Mouse (Mus musculus) kidney, adult 18-20 months (tissue): ENCODE data around the gene Rpl35.

Experiments
- DNase-seq: peaks from one replicate; pipeline ENCODE4 v3.0.0; 2021

Rpl35 gene

DNA sequence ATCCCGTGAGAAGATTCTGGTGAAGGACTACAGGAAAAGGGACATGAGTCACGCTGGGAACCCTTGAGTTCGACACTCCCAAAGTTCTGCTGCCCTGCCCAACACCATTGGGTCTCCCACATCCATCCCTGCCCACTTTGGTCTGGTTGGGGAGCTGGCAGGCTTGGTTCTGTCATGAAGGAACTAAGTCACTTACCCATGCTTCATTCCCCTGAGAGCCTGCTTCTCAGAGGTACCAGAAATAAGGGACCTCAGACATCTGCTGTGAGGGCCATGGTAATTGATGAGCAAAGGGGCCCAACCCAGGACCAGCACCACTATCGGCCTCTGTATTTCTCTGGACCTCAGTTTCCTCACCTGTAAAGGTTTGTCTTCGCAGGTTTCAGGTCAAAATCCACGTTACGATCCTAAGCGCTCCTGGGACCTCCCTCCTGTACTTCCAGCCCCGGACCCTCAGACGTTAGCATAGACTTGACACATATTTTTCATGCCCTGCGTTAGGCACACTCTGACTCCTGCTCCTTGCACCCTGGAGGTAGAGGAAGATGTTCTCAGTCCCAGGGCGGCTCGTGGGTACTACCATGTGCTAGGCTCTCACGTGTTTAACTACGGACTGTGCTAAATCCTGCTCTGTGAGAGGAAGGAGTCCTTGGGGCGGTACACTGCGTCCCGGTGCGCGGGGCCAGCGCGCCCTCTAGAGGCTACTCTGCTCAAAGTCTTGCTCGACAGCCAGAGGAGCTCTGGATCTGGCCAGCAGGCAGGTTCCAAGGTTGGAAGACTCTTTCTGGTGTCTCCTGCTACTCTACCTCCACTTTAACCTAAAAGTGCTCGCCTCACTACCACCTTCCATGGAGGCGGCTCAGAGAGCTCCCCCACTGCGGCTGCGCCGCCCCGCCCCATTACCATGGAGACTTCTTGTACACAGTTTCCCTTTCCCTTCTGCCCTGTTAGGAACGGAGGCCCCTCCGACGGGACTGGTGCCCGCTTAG is 7.7 kb downstream of the Rpl35 start, which contains the start of gene Wdr38:
TSS of gene Wdr38 (plus strand) at position 91 of the 989 bp plus-strand sequence.
- peak; percentile 92 for DNase-seq

DNA sequence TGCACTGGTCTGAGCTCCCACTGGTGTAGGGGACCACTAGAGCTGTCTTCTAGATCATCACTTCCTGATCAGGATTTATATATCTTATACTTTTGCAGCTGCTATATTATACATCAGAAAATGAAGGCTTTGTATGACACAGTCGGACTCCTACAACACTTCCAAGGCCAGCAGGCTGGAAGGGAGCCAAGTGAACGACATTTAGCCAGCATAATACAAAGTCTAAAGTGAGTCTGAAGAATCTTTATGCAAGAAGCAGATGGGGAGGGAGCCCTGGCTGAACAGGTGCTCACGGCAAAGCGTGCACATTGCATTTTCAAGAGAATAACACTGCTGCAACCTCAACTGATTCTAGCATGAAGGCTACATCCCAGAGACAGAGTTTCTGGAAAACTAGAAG is 13.0 kb downstream of the Rpl35 start:
- peak; percentile 24 for DNase-seq

DNA sequence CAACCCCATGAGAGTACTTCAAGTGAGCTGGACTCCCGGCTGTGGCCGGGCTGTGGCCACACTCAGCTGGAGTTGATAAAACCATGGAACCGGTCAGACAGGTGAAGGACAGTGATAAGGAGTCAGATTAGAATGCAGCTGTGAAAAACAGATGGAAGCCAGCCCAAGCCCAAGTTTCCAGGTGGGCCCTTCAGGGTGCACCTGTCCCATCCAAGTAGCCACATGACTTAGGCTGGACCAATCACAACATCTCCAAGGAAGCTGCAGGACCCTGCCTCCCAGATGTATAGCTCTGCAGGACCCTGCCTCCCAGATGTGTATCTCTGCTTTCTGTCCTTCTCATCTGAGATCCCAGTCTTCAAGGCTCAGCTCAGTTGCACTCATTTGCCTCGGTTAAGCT is 13.4 kb downstream of the Rpl35 start:
- no peak for DNase-seq

DNA sequence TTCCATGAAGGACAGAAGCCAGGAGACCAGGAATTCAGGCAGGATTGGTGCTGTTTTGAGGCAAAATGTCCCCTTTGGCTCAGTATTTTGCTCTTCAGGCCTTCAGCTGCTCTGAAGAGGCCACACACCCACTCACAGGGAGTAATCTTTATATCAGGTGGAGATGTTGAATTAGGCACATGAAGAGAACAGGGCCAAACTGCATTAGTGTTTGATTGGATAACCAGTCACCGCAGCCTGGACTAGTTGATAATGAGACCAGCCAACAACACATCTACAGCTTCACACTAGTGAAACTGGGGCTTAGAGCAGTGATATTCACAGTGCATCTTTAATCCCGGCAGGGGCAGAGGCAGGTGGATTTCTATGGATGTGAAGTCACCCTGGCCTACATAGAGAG is 16.5 kb downstream of the Rpl35 start:
- DNase-seq = no peak

DNA sequence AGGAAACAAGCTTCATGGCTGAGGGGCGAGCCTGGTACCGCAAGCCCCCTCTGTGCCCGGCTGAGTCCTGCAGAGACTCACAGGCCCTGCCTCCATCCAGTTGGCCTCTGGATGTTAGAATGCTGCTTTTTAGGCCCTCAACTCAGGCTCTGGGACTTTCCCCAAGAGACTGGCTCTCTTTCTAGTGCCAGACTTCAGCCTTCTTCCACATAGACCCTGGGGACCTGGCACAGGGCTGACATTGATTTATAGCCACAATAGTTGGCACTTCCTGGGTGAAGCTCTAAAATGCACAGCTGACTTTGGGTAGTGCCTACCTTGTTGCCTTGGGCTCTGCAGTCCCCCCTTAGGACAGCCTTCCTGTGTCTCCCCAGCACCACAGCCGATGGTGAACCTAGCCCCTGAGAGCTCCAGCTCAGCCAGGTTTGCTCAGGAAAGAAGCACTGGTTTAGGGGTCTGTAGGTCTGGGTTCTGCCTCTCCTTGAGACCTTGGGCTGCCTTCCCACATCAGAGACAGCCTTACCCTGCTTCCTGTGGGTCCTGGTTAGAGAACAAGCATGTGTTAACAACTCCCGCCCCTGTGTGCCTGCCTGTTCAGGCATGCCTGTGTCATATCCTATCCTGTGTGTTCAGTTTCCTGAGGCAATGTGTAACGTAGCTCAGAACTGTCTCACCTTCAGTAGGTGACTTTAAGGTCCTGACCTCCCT is 17.5 kb downstream of the Rpl35 start:
- DNase-seq = no peak

DNA sequence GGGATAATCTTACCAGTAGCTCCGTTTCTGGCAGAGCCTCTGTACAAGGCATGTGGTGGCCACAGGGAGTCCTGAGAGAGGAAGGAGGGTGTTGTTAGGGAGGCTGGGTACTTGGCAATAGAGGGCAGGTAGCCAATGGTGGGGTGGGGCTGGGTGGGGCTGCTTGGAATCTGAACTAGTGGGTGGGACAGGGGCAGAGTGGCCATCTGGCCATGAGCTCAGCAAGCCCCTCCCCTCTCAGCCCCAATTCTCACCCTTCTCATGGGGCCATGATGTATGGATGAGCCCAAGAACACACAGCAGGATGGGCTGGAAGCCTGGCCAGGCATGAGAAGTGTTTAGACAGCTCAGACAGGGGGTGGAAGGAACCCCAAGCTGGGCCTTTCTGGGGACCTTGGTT is 18.1 kb downstream of the Rpl35 start:
- DNase-seq = no peak

DNA sequence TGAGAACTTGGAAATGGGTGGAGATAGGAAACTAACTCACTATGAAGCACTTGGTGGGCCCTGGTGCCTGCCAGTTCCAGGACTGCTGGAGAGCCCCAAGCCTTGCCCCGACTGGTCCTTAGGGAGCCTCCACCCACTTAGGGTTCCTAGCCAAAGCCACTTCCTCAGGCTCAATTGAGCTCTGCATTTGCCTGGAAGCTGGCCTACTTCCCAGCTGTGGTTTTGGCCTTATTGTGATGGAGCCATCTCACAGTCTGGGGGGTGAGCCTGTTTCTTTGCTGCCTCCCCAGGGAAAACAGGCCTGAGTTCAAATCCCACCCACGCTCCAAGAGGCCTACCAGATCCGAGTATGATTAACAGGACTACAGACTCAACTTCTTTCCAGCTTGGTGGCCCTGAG is 18.8 kb downstream of the Rpl35 start:
- no peak for DNase-seq

DNA sequence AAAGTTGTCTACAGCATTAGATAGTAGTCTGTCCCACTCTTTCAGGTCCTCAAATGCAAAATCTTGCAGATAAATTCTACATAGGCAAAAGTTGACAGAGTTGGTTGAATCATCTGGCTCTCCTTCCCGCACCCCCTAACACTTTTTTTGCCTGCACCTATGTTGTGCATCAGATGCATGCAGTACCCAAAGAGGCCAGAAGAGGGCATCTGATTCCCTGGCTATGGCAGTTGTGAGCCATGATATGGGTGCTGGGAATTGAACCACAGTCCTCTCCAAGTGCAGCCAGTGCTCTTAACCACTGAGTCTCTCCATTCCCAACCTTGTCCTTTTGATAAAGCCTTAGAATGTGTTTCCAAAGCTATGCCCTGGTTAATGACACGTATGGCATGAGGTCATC is 22.0 kb downstream of the Rpl35 start:
- no peak for DNase-seq

DNA sequence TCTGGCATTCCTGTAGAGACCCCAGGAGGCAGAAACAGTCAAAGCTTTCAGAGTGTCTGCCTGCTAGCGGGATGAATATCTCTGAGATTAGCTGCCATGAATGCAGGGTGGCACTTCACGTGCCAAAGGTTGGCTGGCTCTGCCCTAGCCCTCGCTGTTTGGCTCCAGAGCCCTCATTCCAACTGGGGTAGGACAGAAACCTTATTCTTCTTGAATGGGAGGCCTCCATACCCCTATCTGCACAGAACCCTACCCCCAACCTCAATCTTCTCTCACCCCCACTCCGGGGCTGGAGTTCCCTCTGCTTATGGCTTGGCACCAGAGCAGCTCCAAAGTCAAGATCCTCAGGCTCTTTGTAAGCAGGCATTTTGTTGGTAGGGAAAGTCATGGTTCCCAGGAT is 27.6 kb downstream of the Rpl35 start:
- no peak for DNase-seq

DNA sequence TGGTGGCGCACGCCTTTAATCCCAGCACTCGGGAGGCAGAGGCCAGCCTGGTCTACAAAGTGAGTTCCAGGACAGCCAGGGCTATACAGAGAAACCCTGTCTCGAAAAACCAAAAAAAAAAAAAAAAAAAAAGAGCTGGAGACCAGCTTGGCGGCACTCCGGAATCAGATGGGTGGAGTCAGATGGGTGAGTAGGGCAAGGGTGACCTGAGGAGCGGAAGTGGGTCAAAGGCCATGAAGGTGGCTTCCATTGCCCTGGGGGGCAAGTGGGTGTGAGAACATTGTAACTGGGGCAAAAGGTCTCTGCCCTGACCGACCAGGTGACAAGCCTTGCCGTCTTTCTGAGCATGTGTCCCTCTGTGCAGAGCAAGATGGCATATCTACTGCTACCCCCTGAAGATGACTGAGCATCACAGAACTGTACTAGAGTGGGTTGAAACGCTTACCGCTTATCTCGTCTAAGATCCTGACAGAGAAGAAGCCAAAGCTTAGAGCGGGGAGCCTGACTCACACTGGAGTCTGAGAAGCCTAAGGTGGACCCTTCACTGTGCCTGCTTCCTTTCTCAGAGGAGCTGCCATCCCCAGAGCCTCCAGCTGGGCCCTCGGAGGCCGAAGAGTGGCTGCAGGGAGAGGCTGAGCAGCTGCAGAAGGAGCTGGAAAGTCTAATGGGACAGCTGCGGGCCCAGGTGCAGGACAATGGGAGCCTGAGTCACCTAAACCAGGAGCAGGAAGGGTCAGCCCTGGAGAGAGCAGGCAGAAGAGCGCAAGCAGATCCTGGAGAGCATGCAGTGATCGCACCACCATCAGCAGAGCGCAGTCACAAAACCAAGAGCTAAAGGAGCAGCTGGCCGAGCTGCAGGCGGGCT is 29.3 kb downstream of the Rpl35 start:
- no peak for DNase-seq

DNA sequence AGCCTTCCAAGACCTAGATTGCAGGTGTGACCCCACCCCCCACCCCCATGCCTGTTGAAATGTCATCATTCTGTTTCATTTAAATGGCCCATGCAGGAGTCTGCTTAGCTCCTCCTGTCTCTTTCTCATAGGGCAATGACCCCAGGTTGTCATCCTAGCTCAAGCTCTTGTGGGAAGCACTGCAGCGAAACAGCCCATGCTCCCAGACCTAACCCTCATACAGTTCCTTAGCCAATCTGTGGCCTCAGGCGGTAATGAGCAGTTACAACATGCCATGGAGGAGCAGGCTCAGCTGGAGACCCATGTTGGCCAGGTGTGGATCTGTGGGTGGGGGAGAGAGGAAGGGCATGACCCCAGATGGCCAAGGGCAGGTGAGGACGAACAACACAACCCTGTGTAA is 30.2 kb downstream of the Rpl35 start:
- no peak for DNase-seq

DNA sequence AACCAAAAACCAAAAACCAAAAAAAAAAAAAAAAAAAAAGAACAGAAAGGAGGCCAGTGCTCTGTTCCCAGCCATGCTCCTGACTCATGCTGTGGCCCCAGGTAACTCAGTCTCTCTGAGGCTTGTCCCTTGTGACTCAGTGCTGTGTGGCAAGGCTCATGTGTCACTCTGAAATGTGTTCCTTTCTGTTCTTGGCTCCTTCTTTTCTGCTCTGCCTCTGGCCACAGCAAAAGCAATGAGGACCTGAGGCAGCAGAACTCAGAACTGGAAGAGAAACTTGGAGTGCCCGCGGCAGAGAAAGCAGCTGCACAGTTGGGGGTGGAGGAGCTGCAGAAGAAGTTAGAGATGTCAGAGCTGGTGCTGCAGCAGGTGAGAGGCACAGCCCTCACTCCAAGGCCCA is 31.3 kb downstream of the Rpl35 start:
- no peak for DNase-seq

DNA sequence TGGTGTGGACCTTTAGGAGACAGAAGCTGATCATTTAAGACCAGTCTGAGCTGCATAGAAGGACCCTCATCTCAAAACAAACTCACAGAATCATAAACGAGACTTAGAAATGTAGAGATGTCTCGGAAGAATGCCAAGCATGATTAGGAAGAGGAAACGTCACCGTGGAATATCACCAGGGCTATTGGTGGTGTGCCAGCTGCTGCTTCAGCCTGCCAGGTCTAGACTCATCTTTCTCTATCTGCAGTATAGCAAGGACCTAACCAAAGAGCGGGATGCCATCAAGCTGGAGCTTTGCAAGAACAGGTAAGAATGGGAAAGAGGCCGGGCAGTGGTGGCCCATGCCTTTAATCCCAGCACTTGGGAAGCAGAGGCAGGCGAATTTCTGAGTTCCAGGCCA is 31.7 kb downstream of the Rpl35 start:
- no peak for DNase-seq

DNA sequence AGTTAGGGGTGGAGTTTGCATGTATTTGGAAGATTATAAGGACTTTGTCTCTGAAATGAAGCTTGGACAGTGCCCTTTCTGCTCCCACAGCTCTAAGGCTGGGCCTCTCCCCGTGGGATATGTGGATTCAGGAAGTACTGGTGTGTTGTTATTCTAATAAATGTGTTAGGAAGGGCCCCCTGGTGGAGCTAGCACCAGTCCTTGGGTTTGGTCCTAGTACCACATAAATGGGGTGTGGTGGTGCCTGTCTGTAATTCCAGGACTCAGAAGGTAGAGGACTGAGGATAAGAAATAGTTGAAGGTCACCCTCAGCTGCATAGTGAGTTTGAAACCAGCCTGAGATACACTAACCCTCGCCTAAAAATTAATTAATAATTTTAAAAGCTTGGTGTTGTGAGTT is 32.2 kb downstream of the Rpl35 start:
- DNase-seq = no peak

DNA sequence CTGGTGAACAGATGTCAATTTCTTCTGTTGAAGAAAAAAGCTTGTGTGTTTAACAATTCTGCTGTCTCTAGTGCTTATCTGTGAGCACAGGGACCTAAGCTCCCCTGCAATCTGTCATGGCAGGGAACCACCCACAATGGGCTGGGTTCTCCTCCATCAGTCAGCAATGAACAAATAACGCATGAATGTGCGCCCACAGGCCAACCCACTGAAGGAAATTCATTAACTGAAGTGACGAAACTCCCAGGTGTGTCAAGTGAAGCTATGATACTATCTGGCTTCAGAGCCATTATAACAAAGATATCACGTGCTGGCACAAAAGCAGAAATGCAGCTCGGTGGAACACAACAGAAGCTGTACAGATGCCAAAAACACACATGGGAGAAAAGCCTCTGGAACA is 35.4 kb downstream of the Rpl35 start:
- no peak for DNase-seq

DNA sequence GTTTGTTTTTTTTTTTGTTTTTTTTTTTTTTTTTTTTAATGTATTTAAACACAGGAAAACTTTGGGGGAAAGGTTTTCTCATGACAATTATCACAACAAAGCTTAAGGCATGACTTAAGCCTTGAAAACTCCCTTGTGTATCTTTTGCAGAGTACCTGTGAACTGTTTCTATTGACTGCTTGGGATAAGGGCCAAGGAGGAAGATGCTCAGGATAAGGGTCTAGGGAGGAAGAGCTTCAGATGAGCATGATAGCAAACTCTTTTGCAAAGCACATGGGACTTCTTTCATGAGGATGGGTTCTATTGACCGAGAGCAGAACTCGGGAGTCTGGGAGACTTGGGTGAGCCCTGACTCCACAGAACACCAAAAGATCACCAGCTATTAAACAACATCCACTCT is 35.8 kb downstream of the Rpl35 start:
- no peak for DNase-seq

DNA sequence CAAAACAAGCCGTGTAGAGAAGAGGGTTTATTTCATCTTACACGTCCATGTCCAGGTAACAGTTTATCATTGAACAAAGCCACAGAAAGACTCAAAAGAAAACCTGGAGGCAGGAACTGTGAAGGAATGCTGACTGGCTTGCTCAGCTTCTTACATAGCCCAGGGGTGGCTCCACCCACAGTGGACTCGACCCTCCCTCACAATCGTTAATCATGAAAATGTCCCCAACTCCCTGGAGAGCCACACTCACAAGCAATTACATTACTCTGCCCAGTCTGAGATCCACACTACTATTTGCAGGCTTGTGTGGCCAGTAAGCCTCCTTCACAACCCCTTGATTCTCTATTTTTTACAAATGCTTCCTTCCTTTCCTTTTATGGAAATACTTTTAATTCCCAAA is 41.2 kb downstream of the Rpl35 start:
- no peak for DNase-seq

DNA sequence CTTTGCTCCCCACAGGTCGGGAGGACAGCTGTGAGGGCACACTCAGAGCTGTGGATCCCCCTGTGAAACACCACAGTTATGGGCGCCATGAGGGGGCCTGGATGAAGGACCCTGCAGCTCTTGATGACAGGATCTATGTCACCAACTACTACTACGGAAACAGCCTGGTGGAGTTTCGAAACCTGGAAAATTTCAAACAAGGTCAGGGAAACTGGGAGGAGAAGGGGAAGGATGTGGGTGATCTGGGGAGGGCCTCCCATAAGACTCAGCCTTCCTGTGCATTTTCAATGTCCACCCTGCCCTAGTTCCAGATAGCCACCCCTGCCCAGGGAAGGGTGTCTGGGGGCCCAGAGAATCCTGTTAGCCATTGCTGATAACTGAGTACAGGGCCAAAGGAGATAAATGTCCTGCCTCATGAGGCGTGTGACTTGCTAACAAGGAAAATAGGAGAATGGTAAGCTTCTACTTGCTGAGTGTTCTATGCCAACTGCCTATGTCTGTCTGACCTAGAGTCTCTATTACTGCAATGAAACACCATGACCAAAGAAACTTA is 47.7 kb downstream of the Rpl35 start:
- DNase-seq = no peak

DNA sequence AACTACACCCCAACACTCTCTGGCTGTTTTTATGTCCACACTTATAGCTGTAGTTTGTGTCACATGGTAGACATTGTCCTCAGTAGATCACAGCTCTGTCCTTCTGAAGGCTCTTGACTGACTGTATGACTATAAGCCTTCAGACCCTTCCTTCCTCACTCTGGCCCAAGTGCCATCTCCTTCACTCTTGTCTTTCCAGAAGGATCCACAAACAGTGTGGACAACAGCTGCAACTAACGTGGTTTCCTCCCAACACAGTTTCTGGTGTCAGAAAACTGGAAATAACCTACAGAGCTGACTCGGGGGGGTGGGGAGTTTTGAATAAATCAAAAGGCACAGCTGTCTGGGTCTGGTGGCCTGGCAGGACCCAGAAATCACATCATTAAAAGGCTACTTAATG is 49.4 kb downstream of the Rpl35 start:
- no peak for DNase-seq

DNA sequence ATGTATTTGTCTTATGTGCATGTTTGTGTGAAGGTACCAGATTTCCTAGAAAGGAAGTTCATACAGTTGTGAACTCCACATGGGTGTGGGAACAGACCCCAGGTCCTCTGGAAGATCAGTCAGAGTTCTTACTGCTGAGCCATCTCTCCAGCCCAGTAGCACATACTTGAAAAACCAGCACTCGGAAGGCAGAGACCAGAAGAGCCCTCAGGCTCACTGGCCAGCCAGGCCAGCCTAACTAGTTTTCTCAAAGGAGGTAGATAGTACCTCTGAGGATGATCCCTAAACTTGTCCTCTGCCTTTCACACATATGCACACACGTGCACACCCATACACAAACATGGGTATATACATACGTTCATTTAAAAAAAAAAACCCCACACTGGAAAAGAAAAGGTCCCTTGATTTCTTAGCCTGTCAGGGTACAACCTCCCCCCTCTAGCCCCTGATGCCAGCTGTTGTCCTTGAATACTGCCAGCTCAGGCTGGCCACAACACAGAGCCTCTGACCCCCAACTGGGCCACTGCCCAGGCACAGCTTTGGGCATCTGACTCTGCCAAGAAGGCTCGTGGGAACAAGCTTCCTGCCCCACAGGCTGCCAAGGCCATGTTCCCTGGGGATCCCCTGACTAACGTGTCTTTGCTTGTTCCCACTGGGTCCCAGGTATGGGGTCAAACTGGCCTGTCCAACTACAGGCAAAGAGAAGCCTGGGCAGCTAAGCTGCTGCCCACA is 52.1 kb downstream of the Rpl35 start:
- DNase-seq = no peak
